Mouse (Mus musculus) c-Kit-positive CD71-positive TER-119-negative erythroid progenitor cells, embryonic 14.5 days (primary cell): ENCODE results near the gene Rhob.
"Not testable (repeated sequence)": the region's sequence is repeated elsewhere in the genome, so short reads cannot be mapped to it uniquely, and the experiment has no call there.

ENCODE experiments used
- DNase-seq: peaks from one replicate; pipeline ENCODE4 v3.0.0-alpha.2; 2013; ENCODE audit warnings: low read depth

The Rhob gene

GRCm38 (mm10) chr12:8472591-8473358 lies 27.0 kb downstream of the Rhob start:
- no peak for DNase-seq

GRCm38 (mm10) chr12:8472051-8472450 lies 27.8 kb downstream of the Rhob start:
- no peak for DNase-seq

GRCm38 (mm10) chr12:8470962-8471361 lies 28.8 kb downstream of the Rhob start:
- DNase-seq, result no peak

- DNase-seq, result no peak
Observed at GRCm38 (mm10) chr12:8469742-8470494, 29.9 kb downstream of the Rhob start.

GRCm38 (mm10) chr12:8468221-8468865 lies 31.5 kb downstream of the Rhob start:
- DNase-seq, result no peak

GRCm38 (mm10) chr12:8467029-8467924 lies 32.5 kb downstream of the Rhob start:
- no peak for DNase-seq

- no peak for DNase-seq
Observed at GRCm38 (mm10) chr12:8465680-8466079, 34.1 kb downstream of the Rhob start.

GRCm38 (mm10) chr12:8464961-8465360 lies 34.8 kb downstream of the Rhob start:
- no peak for DNase-seq

- DNase-seq, result no peak
Observed at GRCm38 (mm10) chr12:8463599-8464160, 36.1 kb downstream of the Rhob start.

GRCm38 (mm10) chr12:8462533-8462932 lies 37.3 kb downstream of the Rhob start:
- no peak for DNase-seq

GRCm38 (mm10) chr12:8461575-8461974 lies 38.2 kb downstream of the Rhob start:
- not testable (repeated sequence) for DNase-seq

GRCm38 (mm10) chr12:8458400-8458799 lies 41.4 kb downstream of the Rhob start:
- no peak for DNase-seq

GRCm38 (mm10) chr12:8457052-8457451 lies 42.8 kb downstream of the Rhob start:
- DNase-seq, result no peak

- no peak for DNase-seq
Observed at GRCm38 (mm10) chr12:8455046-8455445, 44.8 kb downstream of the Rhob start.

GRCm38 (mm10) chr12:8454487-8454886 lies 45.3 kb downstream of the Rhob start:
- no peak for DNase-seq

- DNase-seq, result no peak
Observed at GRCm38 (mm10) chr12:8452766-8453621, 46.8 kb downstream of the Rhob start.

GRCm38 (mm10) chr12:8451571-8452485 lies 48.0 kb downstream of the Rhob start:
- DNase-seq, result no peak

- DNase-seq, result no peak
Observed at GRCm38 (mm10) chr12:8450639-8451038, 49.2 kb downstream of the Rhob start.

- no peak for DNase-seq
Observed at GRCm38 (mm10) chr12:8450028-8450427, 49.8 kb downstream of the Rhob start.
